Mouse (Mus musculus): ENCODE data around the gene Qtrt2.

DNA sequence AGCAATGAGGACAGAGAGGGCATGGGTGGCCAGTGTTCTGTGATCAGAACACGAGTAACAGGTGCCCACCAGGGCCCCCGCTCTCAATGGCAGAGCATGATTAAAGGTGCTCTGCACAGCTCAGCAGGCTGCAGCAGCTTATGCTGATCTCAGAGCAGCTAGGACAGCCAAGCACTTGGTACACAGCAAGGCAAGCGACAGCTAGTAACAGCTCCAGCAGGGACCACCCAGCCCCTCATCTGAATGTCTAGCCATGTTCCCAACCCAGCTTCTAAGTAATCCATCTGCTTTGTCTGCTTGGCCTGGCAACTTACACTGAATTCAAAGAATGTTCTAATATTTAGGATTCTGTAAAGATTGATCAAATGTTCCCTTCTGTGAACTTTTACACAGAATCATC is 37.2 kb upstream of the Qtrt2 start:
- TF ChIP-seq CTCF (IDR thresholded peaks at IDR 0.05; ENCODE audit: extremely low read depth, insufficient read length, insufficient replicate concordance, low read depth, low read length) = no peak
- TF ChIP-seq POLR2A (IDR thresholded peaks at IDR 0.05; ENCODE audit: low read depth, low read length) = no peak
